Mouse (Mus musculus) adrenal gland, postnatal 4 days (tissue): Measurements from ENCODE around the gene Fate1. TPM values are rescaled to one million over a fixed set of nuclear protein-coding genes. Genes with fewer than 3 reads are reported as not detected.
"Not testable (repeated sequence)": the region's sequence is repeated elsewhere in the genome, so short reads cannot be mapped to it uniquely, and the experiment has no call there.

Experiments used
- DNase-seq, 2 experiments: peaks; one replicate each; pipeline ENCODE4 v3.0.0; 2021 to 2022; ENCODE audit warnings: low spot score in 2 of 2, mixed read lengths in 2 of 2
- long read RNA-seq, 2 experiments: library from polyadenylated mRNA; stranded (forward); transcript quantifications; one replicate each; pipeline ENCODE4 v2.0.0; 2021
- total RNA-seq, 2 experiments: library from RNA; stranded (reverse); gene quantifications; 2 replicates each; pipeline ENCODE4 v1.2.3; 2021

The Fate1 gene
- 1 to 10 TPM in 1 of 2 experiments, under 1 TPM in 1; 0.28 to 1.5 TPM for total RNA-seq
- long read RNA-seq, experiment 1 = 0 reads
- long read RNA-seq, experiment 2 = 0 reads

DNA sequence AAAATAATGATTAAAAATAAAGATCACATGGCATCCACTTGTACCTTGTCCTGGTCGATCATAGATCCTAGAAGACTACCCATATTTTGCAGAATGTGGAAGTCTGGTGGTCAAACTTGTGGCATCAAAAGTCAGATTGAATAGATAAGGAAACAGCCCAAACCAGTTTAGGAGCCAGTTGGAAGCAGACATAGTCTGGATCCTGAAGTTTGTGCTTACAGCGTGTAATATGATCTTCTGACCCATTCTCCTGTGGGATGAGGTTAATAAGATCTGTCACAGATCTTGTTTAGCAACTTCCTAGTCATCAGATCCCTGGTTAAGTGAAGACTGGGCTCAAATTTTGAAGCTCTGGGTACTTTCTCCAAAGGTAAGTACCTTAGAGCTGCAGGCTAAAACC, at the start of gene Fate1:
Gene Fate1, plus strand, starts transcription at position 301 of the 400 bp plus-strand sequence.
- DNase-seq = no peak

DNA sequence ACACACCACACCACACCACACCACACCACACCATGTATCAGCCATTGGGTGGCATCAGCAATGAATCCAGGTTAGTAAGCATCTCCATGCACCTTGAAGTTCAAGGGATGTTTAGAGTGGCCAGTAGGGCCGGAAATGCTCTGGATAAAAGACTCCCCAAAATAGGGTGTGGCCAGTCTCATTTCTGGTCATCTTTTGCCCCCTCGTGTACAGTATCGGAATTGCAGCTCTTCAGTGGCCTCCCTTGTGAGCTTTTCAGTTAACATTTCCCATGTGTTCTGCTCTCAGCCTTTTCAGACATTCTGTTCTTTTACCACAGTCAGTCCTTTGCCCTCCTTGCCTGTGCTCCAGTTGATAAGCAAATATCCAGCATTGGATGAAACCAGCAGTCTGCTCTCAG, 26.2 kb upstream of the Fate1 start:
- peak in 1 of 2 experiments; percentile 5 for DNase-seq

DNA sequence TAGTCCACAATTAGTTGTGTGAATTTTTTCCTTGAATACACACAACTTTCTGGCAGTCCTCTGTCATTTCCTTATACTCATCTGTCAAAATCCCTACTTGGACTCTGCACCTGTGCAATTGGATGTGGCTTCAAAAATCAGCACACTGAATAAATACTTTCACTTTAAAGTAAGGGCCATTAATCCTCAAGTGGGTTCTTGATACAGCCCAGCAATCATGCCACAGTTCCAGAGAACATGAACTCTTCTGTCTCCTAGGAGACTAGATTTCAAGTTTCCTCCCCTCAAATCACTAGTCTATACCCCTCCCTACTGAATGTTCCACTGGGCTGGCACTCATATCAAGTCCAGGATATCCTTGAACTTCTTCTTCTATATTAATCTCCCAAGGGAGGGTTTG, 14.4 kb upstream of the Fate1 start:
- no peak for DNase-seq

DNA sequence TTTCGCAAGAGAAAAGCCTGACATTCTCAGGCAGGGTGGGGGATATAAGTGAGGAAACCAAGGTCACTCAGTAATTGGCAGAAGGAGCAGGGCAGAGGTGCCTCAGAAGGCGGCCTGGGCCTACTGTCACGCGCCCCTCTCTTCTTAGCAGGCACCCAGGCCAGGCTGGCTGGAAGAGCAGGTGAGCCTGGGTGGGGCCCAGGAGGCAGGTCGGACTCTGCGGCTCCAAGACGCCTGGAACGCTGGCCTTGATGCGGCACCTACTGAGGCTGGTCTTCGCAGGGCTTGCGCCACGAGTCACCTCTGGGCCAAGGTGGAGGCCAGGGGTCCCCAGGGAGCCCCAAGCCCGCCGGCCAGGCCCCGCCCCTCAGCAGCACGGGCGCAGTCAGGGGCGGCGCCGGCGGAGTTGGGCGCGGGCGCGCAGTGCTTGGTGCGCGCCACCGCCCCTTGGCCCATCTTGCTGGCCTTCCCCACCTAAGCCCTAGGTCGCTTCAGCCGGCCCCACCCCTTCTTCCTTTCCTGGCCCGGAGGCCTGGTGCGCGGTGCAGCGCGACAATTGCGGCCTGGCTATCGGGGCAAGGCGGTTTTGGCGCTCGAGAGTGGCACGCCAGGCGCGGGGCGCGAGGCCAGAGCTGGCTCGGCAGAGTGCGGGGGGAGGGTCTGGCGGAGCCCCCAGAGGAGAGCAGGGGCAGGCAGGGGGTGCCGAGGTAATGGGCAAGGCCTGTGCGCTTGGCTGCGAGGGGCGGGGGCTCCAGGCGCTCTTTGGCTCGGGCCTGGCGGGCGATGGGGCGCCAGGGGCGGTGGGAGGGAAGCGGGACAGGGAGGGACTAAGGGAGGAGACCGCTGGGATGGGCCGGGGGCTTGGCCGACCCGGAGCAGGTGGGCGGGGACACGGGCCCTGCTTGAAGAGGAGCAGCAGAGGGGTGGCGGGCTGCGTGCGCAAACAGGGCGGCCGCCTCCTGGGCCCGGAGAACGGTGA, 10.4 kb upstream of the Fate1 start, which contains the start of gene Prrg3:
Gene Prrg3, plus strand, starts transcription at position 552 of the 979 bp plus-strand sequence.
- DNase-seq = peak; percentile 21 to 25

DNA sequence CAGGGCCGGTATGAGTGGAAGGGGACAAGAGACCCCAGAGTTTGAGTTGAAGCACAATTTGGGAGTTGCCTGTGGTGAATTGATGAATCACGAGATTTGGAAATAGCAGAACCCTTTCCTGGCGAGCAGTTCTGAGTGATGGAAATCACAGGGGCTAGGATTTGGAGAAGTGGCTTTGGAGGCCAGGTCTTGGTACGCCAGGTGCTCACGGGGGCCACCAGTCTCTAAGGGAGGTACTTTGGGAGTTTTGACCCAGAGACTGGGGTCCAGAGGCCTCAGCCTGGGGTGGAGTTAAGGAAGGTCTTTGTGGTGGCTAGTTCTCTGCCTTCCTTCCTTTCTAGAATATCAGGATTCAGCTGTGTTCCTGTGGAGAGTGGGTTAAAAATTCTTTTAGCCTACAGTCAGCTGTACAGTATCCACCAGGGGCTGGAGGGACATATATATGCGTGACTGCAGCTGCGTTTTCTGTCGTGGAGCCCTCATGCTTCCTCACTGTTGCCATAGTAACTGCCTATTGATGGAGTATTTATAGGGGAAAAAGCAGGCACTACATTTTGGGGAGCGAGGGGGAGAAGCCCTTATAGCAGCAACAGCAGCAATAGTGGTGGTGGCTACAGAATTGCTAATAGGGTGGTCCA, 9.4 kb upstream of the Fate1 start:
- no peak for DNase-seq

DNA sequence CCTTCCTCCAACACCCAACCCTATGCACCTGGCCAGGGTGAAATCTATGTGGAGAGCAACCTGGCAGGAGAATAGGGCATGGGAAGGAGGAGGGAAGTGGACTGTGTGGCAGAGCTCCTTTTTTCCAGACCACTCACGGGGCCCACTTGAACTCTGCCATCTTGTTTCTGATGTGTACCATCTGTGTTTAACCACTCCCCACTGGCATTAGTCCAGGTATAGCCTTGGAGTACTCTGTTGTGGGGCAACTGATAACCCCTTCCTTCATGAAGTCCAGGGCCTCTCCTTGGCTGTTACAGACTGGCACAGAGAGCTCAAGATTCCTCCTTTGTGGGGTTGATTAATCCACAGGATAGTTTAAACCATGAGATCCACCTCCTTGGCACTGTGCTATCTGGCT, 4.6 kb upstream of the Fate1 start:
- no peak for DNase-seq

DNA sequence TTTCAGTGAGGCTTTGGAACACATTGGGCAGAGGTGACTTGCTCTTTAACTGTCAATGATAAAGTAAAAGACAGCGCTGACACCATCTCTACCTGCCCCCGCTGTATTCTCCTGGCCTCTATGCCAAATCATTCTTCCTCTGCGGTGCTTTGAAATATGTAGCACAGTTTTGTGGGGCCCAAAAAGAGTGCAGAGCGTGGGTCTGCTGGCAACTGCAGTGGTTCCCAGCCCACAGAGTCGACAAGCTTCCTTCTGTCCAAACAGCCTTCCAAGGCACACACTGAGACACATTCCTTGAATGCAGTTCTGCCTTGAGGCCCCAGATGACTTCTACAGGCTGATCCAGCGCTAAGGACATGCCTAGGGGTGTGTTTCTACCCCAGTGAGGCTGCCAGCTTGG, 4.0 kb upstream of the Fate1 start:
- no peak for DNase-seq

DNA sequence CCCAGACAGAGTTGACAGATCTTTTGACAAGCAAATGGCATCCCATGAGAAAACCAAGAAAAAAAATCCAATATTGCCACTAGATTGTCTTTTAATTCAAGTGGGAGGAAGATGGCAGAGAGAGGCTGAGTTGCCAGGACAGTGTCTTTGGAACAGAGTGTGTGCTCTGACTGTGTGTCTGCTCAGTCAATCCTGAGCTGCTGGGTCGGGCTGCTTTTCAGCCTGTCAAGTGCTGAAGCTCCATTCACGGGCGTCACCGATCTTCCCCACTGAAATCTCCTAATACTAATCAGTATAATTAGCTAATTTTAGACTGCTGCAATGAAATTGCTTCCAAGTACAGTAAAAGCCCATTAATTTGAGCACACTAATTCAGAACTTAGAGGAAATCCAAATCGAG, 1.5 kb upstream of the Fate1 start:
- no peak for DNase-seq

DNA sequence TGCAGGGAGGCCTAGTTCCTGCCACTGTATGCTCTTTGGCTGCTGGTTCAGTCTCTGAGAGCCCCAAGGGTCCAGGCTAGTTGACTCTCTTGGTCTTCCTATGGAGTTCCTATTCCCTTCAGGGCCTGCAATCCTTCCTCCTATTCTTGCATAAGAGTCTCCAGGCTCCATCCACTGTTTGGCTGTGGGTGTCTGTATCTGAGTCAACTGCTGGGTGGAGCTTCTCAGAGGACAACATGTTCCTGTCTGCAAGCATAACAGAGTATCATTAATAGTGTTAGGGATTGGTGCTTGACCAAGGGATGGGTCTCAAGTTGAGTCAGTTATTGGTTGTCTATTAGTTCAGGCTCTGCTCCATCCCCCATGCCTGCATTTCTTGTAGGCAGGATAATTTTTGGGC, 4.9 kb downstream of the Fate1 start:
- not testable (repeated sequence) for DNase-seq

DNA sequence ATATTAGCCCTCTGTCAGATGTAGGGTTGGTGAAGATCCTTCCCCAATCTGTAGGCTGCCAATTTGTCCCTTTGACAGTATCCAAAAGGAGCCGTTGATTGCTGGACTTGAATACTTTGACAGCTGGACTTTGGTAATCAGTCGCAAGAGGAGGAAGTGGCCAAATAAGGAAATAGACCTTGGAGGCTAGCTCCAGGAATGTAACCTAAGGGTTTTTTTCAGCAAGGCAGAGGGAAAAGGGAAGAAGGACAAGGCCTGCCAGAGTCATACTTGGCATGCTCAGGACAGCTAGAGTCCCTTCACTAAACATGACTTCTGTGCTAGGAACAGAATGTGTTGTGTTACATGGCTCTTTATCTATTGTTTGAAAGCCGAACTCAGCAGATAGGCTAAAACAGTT, 7.7 kb downstream of the Fate1 start:
- DNase-seq = no peak

DNA sequence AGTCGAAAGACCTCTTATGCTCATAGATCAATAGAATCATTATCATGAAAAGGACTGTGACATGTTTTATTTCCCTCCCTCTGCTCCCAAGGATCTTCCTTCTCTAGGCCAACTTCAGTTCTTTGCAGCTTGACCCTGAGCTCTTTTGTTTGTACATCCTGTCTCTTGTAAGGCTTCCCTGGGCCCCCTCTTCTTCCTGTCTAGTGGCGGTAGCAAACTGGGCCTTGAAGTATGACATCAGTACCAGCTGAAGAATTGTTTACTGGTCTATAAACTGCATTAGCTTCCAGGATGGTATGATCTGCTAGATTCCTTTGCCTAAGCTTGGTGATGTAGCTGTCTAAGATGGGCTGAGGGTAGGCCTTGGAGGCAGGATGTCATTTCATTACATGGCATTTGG, 8.5 kb downstream of the Fate1 start:
- no peak for DNase-seq

DNA sequence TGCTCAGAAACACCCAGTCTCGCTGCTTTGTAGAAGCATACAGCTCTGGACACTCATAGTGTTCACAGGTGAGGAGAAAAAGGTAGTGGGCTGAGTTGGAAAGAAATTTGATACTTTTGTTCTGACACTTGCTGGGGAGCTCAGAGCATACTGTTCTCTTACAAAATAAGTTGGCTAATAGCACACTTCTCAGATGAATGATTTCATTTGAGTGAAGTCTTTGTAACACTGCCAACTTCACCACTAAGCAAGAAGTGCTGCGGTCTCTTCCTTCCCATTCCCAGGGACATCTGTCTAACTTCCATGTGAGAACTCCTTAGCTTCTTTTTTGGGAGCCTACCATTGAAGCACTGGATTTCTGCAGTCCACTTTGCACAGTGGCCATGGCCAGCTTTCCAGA, 10.4 kb downstream of the Fate1 start:
- no peak for DNase-seq

DNA sequence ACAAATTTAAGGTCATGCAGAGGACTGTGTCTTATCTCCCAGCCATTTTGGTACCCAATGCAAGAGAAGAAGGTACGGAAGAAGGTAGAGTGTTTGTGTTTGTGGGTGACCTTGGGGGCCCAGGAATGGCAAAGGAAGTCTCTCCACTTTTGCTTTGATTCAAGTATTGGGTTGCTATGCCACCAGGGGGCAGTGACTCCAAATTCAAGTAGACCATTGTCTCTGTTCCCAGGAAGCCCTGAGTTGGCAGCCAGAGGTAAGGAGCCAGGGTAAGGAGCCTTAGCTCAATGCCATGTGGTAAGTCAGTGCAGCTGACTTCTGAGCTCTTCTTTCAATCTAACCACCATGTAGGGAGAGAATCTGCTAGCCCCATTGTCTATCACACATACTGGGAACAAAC, 11.0 kb downstream of the Fate1 start:
- DNase-seq = no peak

DNA sequence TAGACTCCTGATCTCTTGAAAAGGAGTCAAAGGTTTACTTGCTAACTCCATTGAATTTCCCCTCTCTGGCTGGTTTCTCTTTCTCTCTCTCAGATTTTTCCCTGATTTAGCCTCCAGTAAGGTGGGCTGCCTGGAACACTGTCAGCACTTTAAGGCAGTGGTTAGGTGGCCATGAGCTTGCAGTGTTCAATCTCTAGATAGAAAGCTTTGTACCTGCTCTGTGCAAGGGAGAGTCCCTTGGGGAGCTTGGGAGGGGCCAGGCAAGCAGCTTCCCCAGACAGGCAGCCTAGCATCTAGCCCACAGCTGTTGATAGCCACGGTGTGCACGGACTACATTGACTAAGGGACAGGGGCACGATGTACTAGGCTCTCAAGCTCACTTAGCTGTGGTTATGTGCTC, 18.8 kb downstream of the Fate1 start, which contains the start of gene Cnga2:
Gene Cnga2, plus strand, starts transcription at position 301 of the 400 bp plus-strand sequence.
- no peak for DNase-seq

DNA sequence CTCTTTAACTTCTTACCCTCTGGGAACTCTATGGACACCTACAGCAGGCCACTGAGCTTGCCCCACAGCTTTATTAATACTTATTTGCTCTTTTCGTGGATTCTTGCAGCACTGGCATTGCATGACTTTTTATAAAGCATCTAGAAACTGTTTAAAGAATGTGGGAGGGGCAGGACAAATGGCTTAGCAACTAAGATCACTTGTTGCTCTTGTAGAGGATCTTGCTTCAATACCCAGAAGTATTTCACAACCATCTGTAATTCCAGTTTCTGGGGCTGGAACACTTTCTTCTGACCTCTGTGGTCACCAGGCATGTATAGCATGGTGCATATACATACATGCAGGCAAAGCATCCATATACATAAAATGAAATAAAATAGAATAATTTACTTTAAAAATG, 23.2 kb downstream of the Fate1 start:
- DNase-seq = no peak

DNA sequence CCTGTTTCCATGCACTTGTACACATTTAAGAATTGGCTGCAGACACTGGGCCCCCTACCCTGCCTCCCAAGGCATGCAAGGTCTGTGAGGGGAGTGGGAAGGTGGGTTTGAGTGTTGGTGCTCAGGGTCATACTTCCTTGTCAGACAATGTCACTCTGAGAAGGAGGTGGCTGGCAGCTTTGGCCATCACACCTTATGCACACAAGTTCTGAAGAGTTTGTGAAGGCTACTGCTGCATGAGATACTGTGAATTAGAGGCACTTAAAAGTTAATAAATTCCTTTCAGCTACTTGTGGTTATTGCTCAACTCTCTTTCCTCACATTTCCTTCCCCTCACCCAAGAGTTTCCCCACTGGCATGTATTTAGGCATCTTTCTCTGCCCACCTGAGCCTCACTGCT, 37.1 kb downstream of the Fate1 start:
- no peak for DNase-seq

DNA sequence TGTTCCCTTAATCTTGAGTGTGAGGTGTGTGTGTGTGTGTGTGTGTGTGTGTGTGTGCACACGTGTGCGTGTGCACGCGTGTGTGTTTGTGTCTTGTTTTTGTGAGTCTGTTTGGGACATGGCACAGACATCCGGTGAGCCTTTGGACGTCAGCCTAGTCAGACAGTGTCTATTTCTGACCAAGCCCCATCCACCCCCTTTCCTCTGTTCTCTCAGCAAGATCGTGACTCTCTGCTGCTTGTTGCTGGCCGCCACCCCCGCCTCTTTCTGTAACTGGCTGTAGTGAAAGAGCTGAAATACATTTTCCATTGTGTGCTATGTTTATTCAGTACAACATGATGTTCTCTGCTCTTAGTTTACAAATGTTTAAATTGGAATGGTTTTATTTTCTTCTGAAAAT, 39.5 kb downstream of the Fate1 start:
- no peak for DNase-seq

DNA sequence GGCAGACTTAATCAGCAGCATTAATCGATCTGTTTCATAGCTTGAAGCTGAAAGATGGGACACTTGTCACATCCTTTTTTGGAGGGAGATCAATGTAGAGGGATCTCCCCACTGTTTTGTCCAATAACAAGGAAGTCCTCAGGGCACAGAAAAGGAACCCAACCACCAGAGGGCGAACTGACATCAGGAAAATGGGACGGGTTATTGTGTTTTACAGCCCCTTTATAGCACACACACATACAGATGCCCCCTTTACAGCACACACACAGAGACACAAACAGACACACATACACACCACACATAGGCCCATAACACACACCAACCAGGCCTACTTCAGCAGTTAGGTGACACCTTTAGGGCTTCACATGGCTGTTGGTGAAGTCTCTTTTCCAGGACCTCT, 40.0 kb downstream of the Fate1 start:
- no peak for DNase-seq

DNA sequence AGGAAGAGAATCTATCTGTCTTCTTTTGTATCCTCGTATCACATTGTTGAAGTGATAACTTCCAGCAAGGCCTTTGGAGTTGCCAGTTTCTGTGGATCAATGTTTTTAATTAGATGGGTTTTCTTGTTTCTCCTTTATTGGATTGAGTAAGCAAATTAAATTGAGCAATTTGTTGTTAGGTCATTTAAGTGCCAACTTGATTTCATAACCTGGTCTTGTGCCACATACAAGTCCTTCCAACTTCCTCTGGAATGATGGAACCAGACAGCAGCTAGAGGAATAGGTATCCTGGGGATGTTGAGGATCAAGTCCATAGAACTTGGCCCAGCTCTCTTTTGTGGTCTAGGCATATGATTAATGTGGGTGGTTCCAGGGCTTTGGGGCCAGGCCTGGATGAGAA, 49.5 kb downstream of the Fate1 start:
- no peak for DNase-seq

DNA sequence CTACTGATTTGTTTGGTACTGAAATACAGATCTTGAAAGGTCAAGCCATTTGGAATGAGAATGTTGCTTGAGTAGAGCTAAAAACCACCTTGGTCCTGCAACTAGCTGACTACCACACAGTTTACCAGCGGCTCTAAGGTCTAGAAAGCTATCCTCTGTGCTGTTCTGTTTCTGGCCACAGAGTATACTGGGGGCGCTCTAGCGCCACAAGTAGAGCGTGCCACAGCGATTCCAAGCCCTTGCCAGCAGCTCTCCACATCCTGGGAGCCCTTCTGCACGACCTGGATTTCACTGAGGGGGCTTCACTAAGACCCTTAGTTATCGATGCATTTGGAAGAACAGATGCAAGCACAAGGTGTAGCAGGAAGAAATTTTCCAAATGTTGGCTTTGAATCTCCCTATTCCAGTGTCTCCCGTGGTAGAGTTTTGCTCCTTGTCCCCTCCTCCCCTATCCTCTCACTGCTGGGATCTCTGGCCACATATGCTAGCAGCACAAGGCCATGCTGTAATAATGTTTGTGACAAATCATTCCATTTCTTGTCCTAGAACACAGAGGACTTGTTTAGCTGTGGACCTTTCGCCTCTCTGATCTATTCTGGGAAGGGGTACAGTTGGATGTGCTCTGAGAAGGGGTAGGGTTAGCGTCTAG, 50.1 kb downstream of the Fate1 start:
- DNase-seq = no peak

DNA sequence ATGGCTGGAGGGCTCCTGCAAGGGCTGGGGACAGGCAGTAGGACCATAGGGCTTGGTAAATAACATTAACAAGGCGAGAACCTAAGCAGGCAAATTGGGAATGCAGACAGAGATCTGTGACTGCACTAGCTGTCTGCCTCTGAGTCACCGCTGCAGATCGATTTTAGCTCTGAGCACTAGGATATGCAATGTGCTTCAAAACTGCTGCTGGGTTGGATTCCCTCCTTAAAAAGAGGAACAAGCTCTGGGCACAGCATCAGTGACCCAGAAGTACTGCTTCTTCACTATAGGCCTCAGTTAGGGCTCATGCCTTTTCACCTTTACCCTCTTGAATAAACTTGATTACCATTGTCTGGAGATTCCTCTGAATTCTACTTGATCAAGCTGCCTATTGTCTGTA, 50.8 kb downstream of the Fate1 start:
- DNase-seq = no peak
